Mouse (Mus musculus): ENCODE data around the gene Zbtb2. TPM values are rescaled to one million over a fixed set of nuclear protein-coding genes. Genes with fewer than 3 reads are reported as not detected.
A peak's percentile ranks its signal among the peaks of the same experiment; 100 is the strongest.

The Zbtb2 gene
- polyA plus RNA-seq, 1 experiment from 2014 or later, result 17.3 TPM

GRCm38 (mm10) chr10:4430826-4431225 lies 42.9 kb upstream of the Zbtb2 start:
- TF ChIP-seq CTCF (IDR thresholded peaks at IDR 0.05; ENCODE audit: low read depth), result no peak
- Histone ChIP-seq H3K4me3 (ENCODE audit: low read depth, low read length) (peak overlapping the region; percentile 73; the same call in 1 of the 2 replicates), H3K27ac (ENCODE audit: low read depth) (no peak overlapping the region), H3K27me3 (ENCODE audit: insufficient read depth, low read length) (no peaks in the 10 kb centered on the region), H3K36me3 (ENCODE audit: insufficient read depth) (peaks cover 23% of the 10 kb centered on the region), H3K4me2 (peak overlapping the region; percentile 71), H3K9me3 (ENCODE audit: low read depth, low read length) (no peaks in the 10 kb centered on the region), H3K4me1 (ENCODE audit: insufficient read depth) (no peaks in the 10 kb centered on the region), H3K9ac (0 out of 2 replicates have a peak overlapping the region, but pooled peaks have one; percentile 68)
- DNase-seq (peak; percentile 40), ATAC-seq (ENCODE audit: insufficient read depth) (no peak)
- WGBS, result 80% methylated on average over 3 of the region's 3 CpGs

GRCm38 (mm10) chr10:4430399-4430798 lies 42.5 kb upstream of the Zbtb2 start:
- Histone ChIP-seq H3K9ac (0 out of 2 replicates have a peak overlapping the region, but pooled peaks have one; percentile 13), H3K4me3 (ENCODE audit: low read depth, low read length) (no peak overlapping the region), H3K4me1 (ENCODE audit: insufficient read depth) (no peaks in the 10 kb centered on the region), H3K36me3 (ENCODE audit: insufficient read depth) (peaks cover 25% of the 10 kb centered on the region), H3K27ac (ENCODE audit: low read depth) (no peak overlapping the region), H3K9me3 (ENCODE audit: low read depth, low read length) (no peaks in the 10 kb centered on the region), H3K4me2 (peak overlapping the region; percentile 71; the same call in 1 of the 2 replicates), H3K27me3 (ENCODE audit: insufficient read depth, low read length) (no peaks in the 10 kb centered on the region)
- TF ChIP-seq CTCF (IDR thresholded peaks at IDR 0.05; ENCODE audit: low read depth), result no peak
- no peak for ATAC-seq (ENCODE audit: insufficient read depth)
- no peak for DNase-seq
- WGBS, result 84% methylated on average over 8 of the region's 8 CpGs

GRCm38 (mm10) chr10:4425245-4425644 lies 37.3 kb upstream of the Zbtb2 start:
- ATAC-seq (ENCODE audit: insufficient read depth) (no peak), DNase-seq (peak; percentile 38)
- H3K4me1 ChIP-seq (ENCODE audit: insufficient read depth), result no peaks in the 10 kb centered on the region
- H3K27me3 ChIP-seq (ENCODE audit: insufficient read depth, low read length), result no peaks in the 10 kb centered on the region
- H3K36me3 ChIP-seq (ENCODE audit: insufficient read depth), result peaks cover 67% of the 10 kb centered on the region
- peak; percentile 36 for TF ChIP-seq CTCF (IDR thresholded peaks at IDR 0.05; ENCODE audit: low read depth)
- H3K9me3 ChIP-seq (ENCODE audit: low read depth, low read length), result no peaks in the 10 kb centered on the region
- 75% methylated on average over 8 of the region's 8 CpGs for WGBS
- H3K9ac ChIP-seq, result no peak overlapping the region
- H3K27ac ChIP-seq (ENCODE audit: low read depth), result no peak overlapping the region
- H3K4me3 ChIP-seq (ENCODE audit: low read depth, low read length), result no peak overlapping the region
- H3K4me2 ChIP-seq, result no peak overlapping the region

GRCm38 (mm10) chr10:4407191-4407590 lies 19.3 kb upstream of the Zbtb2 start:
- peaks cover 74% of the 10 kb centered on the region for H3K36me3 ChIP-seq (ENCODE audit: insufficient read depth)
- ATAC-seq (ENCODE audit: insufficient read depth), result no peak

GRCm38 (mm10) chr10:4405511-4405910 lies 17.6 kb upstream of the Zbtb2 start:
- Histone ChIP-seq H3K9me3 (ENCODE audit: low read depth, low read length) (no peaks in the 10 kb centered on the region), H3K4me2 (no peak overlapping the region), H3K27me3 (ENCODE audit: insufficient read depth, low read length) (no peaks in the 10 kb centered on the region), H3K4me1 (ENCODE audit: insufficient read depth) (no peaks in the 10 kb centered on the region), H3K36me3 (ENCODE audit: insufficient read depth) (peaks cover 62% of the 10 kb centered on the region), H3K4me3 (ENCODE audit: low read depth, low read length) (no peak overlapping the region), H3K27ac (ENCODE audit: low read depth) (no peak overlapping the region), H3K9ac (no peak overlapping the region; the same call in 1 of the 2 replicates)
- no peak for TF ChIP-seq CTCF (IDR thresholded peaks at IDR 0.05; ENCODE audit: low read depth)
- WGBS, result 63% methylated on average over 5 of the region's 5 CpGs
- ATAC-seq (ENCODE audit: insufficient read depth) (peak; percentile 50), DNase-seq (peak; percentile 21)

More at GRCm38 (mm10) chr10:4407191-4407590, 19.3 kb upstream of the Zbtb2 start:
- Histone ChIP-seq H3K4me2 (no peak overlapping the region), H3K4me1 (ENCODE audit: insufficient read depth) (no peaks in the 10 kb centered on the region), H3K4me3 (ENCODE audit: low read depth, low read length) (no peak overlapping the region), H3K9me3 (ENCODE audit: low read depth, low read length) (no peaks in the 10 kb centered on the region), H3K27me3 (ENCODE audit: insufficient read depth, low read length) (no peaks in the 10 kb centered on the region), H3K9ac (no peak overlapping the region), H3K27ac (ENCODE audit: low read depth) (no peak overlapping the region)
- WGBS, result 90% methylated on average over 1 of the region's 1 CpGs
- TF ChIP-seq CTCF (IDR thresholded peaks at IDR 0.05; ENCODE audit: low read depth), result no peak
- no peak for DNase-seq

- Histone ChIP-seq H3K4me1 (ENCODE audit: insufficient read depth) (no peaks in the 10 kb centered on the region), H3K27ac (ENCODE audit: low read depth) (no peak overlapping the region), H3K9ac (no peak overlapping the region; the same call in 1 of the 2 replicates), H3K4me3 (ENCODE audit: low read depth, low read length) (no peak overlapping the region), H3K4me2 (no peak overlapping the region), H3K9me3 (ENCODE audit: low read depth, low read length) (no peaks in the 10 kb centered on the region), H3K36me3 (ENCODE audit: insufficient read depth) (peaks cover 57% of the 10 kb centered on the region), H3K27me3 (ENCODE audit: insufficient read depth, low read length) (no peaks in the 10 kb centered on the region)
- 55% methylated on average over 5 of the region's 5 CpGs for WGBS
- TF ChIP-seq CTCF (IDR thresholded peaks at IDR 0.05; ENCODE audit: low read depth), result peak; percentile 81
- DNase-seq, result peak; percentile 90
- ATAC-seq (ENCODE audit: insufficient read depth), result peak; percentile 23; the same call in 1 of the 2 replicates
Observed at GRCm38 (mm10) chr10:4404895-4405491, 17.1 kb upstream of the Zbtb2 start.

GRCm38 (mm10) chr10:4398058-4398457 lies 10.2 kb upstream of the Zbtb2 start:
- TF ChIP-seq CTCF (IDR thresholded peaks at IDR 0.05; ENCODE audit: low read depth), result no peak
- no peak for DNase-seq
- Histone ChIP-seq H3K4me1 (ENCODE audit: insufficient read depth) (no peaks in the 10 kb centered on the region), H3K27me3 (ENCODE audit: insufficient read depth, low read length) (no peaks in the 10 kb centered on the region), H3K36me3 (ENCODE audit: insufficient read depth) (peaks cover 60% of the 10 kb centered on the region), H3K27ac (ENCODE audit: low read depth) (no peak overlapping the region), H3K9me3 (ENCODE audit: low read depth, low read length) (no peaks in the 10 kb centered on the region), H3K4me3 (ENCODE audit: low read depth, low read length) (no peak overlapping the region), H3K4me2 (no peak overlapping the region), H3K9ac (no peak overlapping the region)
- ATAC-seq (ENCODE audit: insufficient read depth), result no peak
- WGBS, result 76% methylated on average over 5 of the region's 5 CpGs
